Mouse (Mus musculus) kidney, adult 2 months (tissue): Measurements from ENCODE around the gene Zfp992. TPM values are rescaled to one million over a fixed set of nuclear protein-coding genes. Genes with fewer than 3 reads are reported as not detected.
"Not testable (repeated sequence)": the region's sequence is repeated elsewhere in the genome, so short reads cannot be mapped to it uniquely, and the experiment has no call there.

Experiments
- DNase-seq: peaks from one replicate; pipeline ENCODE4 v3.0.0; 2021
- H3K27ac ChIP-seq: fragments of 200-500 bp; 2 replicates; pipeline ENCODE4 v1.5.1; 2012; ENCODE audit warnings: low read depth, low read length, control low read depth, inconsistent platforms; ENCODE audit not compliant: insufficient read depth
- H3K27me3 ChIP-seq: fragments of 200-500 bp; replicated peaks from 2 replicates; pipeline ENCODE4 v1.6.1; 2012; ENCODE audit warnings: mild to moderate bottlenecking, moderate library complexity, low read length, inconsistent platforms; ENCODE audit not compliant: control insufficient read depth, insufficient read depth
- H3K36me3 ChIP-seq: fragments of 200-500 bp; 2 replicates; pipeline ENCODE4 v1.6.1; 2012; ENCODE audit warnings: mild to moderate bottlenecking, moderate library complexity, low read length, inconsistent platforms; ENCODE audit not compliant: control insufficient read depth, insufficient read depth
- H3K4me1 ChIP-seq: fragments of 200-500 bp; 2 replicates; pipeline ENCODE4 v1.6.1; 2011; ENCODE audit warnings: low read length; ENCODE audit not compliant: control insufficient read depth, insufficient read depth
- H3K4me3 ChIP-seq: fragments of 200-500 bp; 2 replicates; pipeline ENCODE4 v1.5.1; 2011; ENCODE audit warnings: mild to moderate bottlenecking, low read depth, low read length, control low read depth; ENCODE audit not compliant: insufficient read depth
- CTCF ChIP-seq: fragments of 200-500 bp; conservative IDR thresholded peaks from 2 replicates; pipeline ENCODE4 v1.5.1; 2011; ENCODE audit warnings: low read depth, mild to moderate bottlenecking, control low read depth, low read length, moderate library complexity, mixed read lengths; ENCODE audit not compliant: insufficient read depth, insufficient read length
- POLR2A ChIP-seq: fragments of 200-500 bp; IDR thresholded peaks from one replicate; pipeline ENCODE4 v1.6.1; 2011; ENCODE audit warnings: low read depth, low read length, control low read depth
- WGBS: fragments of 180-500 bp; shearing (Covaris S2); methylation state at CpG from one replicate; pipeline ENCODE4 v1.1.7; 2018; 5-methylcytosine and 5-hydroxymethylcytosine counted together
- polyA plus RNA-seq: library from polyadenylated mRNA; depleted of rRNA; stranded (reverse); fragments of >200 nt; gene quantifications from 2 replicates; pipeline ENCODE4 v1.2.3, GENCODE M21; 2012

Zfp992 gene
- polyA plus RNA-seq, 1 experiment: 0.55 TPM

- not testable (repeated sequence) for H3K4me1 ChIP-seq, H3K27me3 ChIP-seq, H3K36me3 ChIP-seq, H3K4me3 ChIP-seq, H3K27ac ChIP-seq, DNase-seq
- WGBS: 80% methylated on average over 1 of the region's 1 CpGs
Observed at GRCm38 (mm10) chr4:146491993-146492392, 43.2 kb downstream of the Zfp992 start.

- Histone ChIP-seq H3K27ac (no peak overlapping the region), H3K36me3 (no peaks in the 10 kb centered on the region), H3K4me3 (no peak overlapping the region), H3K27me3 (no peaks in the 10 kb centered on the region), H3K4me1 (no peaks in the 10 kb centered on the region)
- DNase-seq: no peak
- TF ChIP-seq CTCF (no peak), POLR2A (no peak)
Observed at GRCm38 (mm10) chr4:146492439-146492838, 43.6 kb downstream of the Zfp992 start.

DNA sequence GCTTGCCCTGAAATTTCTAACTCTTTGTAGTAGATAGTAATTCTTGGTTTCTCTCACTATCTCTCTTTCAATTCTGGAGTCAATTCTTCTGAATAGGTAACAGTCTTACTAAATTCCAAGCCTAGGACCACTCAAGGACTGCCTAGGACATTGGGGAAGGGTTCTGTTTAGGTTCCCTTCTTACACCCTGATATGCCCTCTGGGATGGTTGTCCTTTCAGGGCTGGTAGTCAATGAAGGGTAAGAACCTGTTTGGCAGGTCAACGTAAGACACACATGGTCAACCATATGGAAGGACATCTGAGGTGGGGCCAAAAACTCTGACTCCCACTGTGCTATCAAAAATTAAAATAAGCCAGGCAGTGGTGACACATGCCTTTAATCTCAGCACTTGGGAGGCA, 44.0 kb downstream of the Zfp992 start:
- no peak for TF ChIP-seq CTCF
- no peak for TF ChIP-seq POLR2A
- H3K27ac ChIP-seq: no peak overlapping the region
- H3K4me1 ChIP-seq: no peaks in the 10 kb centered on the region
- H3K36me3 ChIP-seq: no peaks in the 10 kb centered on the region
- WGBS: 33% methylated on average over 1 of the region's 1 CpGs
- no peak for DNase-seq
- no peak overlapping the region for H3K4me3 ChIP-seq
- no peaks in the 10 kb centered on the region for H3K27me3 ChIP-seq

DNA sequence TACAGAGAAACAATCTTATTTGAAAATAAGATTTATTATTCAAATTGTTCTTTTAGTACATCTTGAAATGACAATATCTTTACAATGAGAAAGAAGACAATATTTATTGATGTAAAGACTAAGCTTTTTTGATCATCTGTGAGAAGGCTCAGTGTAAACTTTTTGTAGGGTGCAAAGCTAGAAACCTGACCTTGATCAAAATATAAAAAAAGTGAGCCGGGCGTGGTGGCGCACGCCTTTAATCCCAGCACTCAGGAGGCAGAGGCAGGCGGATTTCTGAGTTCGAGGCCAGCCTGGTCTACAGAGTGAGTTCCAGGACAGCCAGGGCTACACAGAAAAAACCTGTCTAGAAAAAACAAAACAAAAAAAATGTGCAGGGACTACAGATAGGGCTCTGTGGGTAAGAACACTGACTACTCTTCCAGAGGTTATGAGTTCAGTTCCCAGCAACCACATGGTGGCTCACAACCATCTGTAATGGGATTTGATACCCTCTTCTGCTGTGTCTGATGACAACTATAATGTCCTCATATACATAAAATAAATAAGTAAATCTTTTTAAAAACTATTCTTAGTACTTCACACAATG, 44.6 kb downstream of the Zfp992 start:
- not testable (repeated sequence) for H3K4me1 ChIP-seq, H3K36me3 ChIP-seq, H3K4me3 ChIP-seq, H3K27ac ChIP-seq, H3K27me3 ChIP-seq, DNase-seq
- 85% methylated on average over 6 of the region's 6 CpGs for WGBS

- H3K4me3 ChIP-seq: no peak overlapping the region
- H3K4me1 ChIP-seq: no peaks in the 10 kb centered on the region
- DNase-seq: no peak
- TF ChIP-seq CTCF (no peak), POLR2A (no peak)
- no peaks in the 10 kb centered on the region for H3K36me3 ChIP-seq
- no peaks in the 10 kb centered on the region for H3K27me3 ChIP-seq
- H3K27ac ChIP-seq: no peak overlapping the region
- 53% methylated on average over 4 of the region's 4 CpGs for WGBS
Observed at GRCm38 (mm10) chr4:146494980-146495379, 46.2 kb downstream of the Zfp992 start.

DNA sequence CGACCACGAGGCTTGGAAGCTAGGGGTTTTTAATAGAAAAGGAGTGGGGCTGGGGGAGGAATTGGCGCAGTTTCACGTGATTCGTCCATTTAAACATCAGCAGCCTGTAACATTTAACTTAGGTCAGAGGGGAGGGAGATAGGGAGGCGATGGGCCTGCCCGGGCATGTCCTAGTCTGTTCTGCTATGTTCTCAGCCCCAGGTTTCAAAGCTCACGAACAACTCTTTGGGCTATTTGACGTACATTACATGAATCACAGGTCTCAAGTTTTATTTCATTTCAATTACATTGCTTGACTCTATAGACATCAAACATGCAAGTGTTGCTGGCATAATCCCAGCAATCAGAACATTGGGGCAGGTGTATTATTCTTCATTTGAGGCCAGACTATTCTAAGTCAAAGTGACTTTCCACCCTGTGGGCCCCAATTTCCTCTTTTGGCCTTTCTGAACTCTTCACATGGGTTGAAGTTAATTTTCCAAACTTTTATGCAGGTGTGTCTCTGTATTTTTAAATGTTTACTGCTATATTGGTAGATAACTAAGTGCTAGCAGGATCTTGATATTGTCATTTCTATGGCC, 49.0 kb downstream of the Zfp992 start:
- not testable (repeated sequence) for H3K36me3 ChIP-seq, DNase-seq, H3K4me3 ChIP-seq, H3K4me1 ChIP-seq, H3K27me3 ChIP-seq, H3K27ac ChIP-seq
- WGBS: 79% methylated on average over 9 of the region's 9 CpGs

DNA sequence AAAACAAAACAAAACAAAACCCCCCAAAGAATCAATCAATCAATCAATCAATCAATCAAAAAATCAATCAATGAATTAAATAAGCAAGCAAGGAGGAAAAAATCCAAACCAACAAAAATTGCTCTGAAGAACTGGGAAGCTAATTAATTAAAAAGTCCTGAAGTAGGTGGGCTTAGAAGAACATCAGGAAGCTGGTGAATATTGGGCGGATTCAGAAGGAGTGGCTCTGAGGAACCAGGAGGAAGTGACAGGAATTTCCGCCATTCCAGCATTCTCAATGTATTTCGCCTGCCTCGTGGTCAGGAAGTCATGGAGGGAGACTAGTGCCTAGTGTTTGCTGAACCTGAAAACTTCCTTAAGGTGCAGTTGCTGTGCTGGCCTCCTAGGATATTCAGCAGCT, 52.9 kb downstream of the Zfp992 start, which contains the start of gene Zfp981:
TSS of gene Zfp981 (plus strand) at position 301 of the 400 bp plus-strand sequence.
- H3K4me1 ChIP-seq, H3K27ac ChIP-seq, H3K36me3 ChIP-seq, DNase-seq, H3K27me3 ChIP-seq, H3K4me3 ChIP-seq: not testable (repeated sequence)
- WGBS: 82% methylated on average over 4 of the region's 4 CpGs

GRCm38 (mm10) chr4:146509029-146509428, 60.2 kb downstream of the Zfp992 start:
- 94% methylated on average over 22 of the region's 24 CpGs for WGBS
- H3K27ac ChIP-seq, H3K4me1 ChIP-seq, H3K4me3 ChIP-seq, H3K27me3 ChIP-seq, DNase-seq, H3K36me3 ChIP-seq: not testable (repeated sequence)

GRCm38 (mm10) chr4:146511871-146512270, 63.0 kb downstream of the Zfp992 start:
- H3K36me3 ChIP-seq, H3K27me3 ChIP-seq: not testable (repeated sequence)

More at GRCm38 (mm10) chr4:146511871-146512270, 63.0 kb downstream of the Zfp992 start:
- not testable (repeated sequence) for H3K4me1 ChIP-seq, H3K27ac ChIP-seq, DNase-seq, H3K4me3 ChIP-seq
